Mouse (Mus musculus): ENCODE results near the gene Lims1.

GRCm38 (mm10) chr10:58412331-58412730 lies 89.1 kb downstream of the Lims1 start:
- TF ChIP-seq CTCF (IDR thresholded peaks at IDR 0.05; ENCODE audit: control insufficient read depth, insufficient read depth, insufficient read length) (no peak), MYOD1 (IDR thresholded peaks at IDR 0.05; ENCODE audit: control insufficient read depth, insufficient read length, low read depth) (no peak), USF1 (IDR thresholded peaks at IDR 0.05; ENCODE audit: low read depth) (no peak), MAX (IDR thresholded peaks at IDR 0.05) (no peak), MYOG (IDR thresholded peaks at IDR 0.05; ENCODE audit: control insufficient read depth, extremely low read depth, insufficient read length) (no peak), FOSL1 (IDR thresholded peaks at IDR 0.05; ENCODE audit: insufficient read depth, low read length, poor library complexity, severe bottlenecking) (no peak), CEBPB (IDR thresholded peaks at IDR 0.05; ENCODE audit: low read depth) (no peak)
